Mouse (Mus musculus) limb, embryonic 10.5 days (tissue): ENCODE results near the gene Ralgapa2. TPM values are rescaled to one million over a fixed set of nuclear protein-coding genes. Genes with fewer than 3 reads are reported as not detected.
A peak's percentile ranks its signal among the peaks of the same experiment; 100 is the strongest.

Experiments used
- DNase-seq: peaks from one replicate; pipeline ENCODE4 v3.0.0-alpha.2; 2017; ENCODE audit warnings: low spot score
- H3K27ac ChIP-seq: fragments of 300-500 bp; sonication (generic); 2 replicates; pipeline ENCODE4 v1.5.1; 2016; ENCODE audit warnings: mild to moderate bottlenecking
- H3K27me3 ChIP-seq: fragments of 300-500 bp; sonication (generic); 2 replicates; pipeline ENCODE4 v1.6.1; 2016; ENCODE audit warnings: low read depth, mild to moderate bottlenecking; ENCODE audit not compliant: poor library complexity, severe bottlenecking
- H3K36me3 ChIP-seq: fragments of 300-500 bp; sonication (generic); 2 replicates; pipeline ENCODE4 v1.6.1; 2016; ENCODE audit warnings: mild to moderate bottlenecking, moderate library complexity
- H3K4me1 ChIP-seq: fragments of 300-500 bp; sonication (generic); 2 replicates; pipeline ENCODE4 v1.6.1; 2016
- H3K4me3 ChIP-seq: fragments of 300-500 bp; sonication (generic); 2 replicates; pipeline ENCODE4 v1.5.1; 2016; ENCODE audit warnings: mild to moderate bottlenecking, moderate library complexity
- H3K9me3 ChIP-seq: fragments of 300-500 bp; sonication (generic); replicated peaks from 2 replicates; pipeline ENCODE4 v1.6.1; 2016; ENCODE audit warnings: mild to moderate bottlenecking
- WGBS: fragments of 180-500 bp; shearing (Covaris S2); methylation state at CpG from one replicate; pipeline ENCODE4 v1.1.7; 2016; 5-methylcytosine and 5-hydroxymethylcytosine counted together
- polyA plus RNA-seq: library from polyadenylated mRNA; unstranded; fragments of >200 nt; fragmentation: Nextera tagmentation; extraction: Ambion mirVana; gene quantifications from 2 replicates; pipeline ENCODE4 v1.2.1, GENCODE M21; 2016

The Ralgapa2 gene
- polyA plus RNA-seq, 1 experiment from 2014 or later, result 9.0 TPM

GRCm38 (mm10) chr2:146362932-146363331, 149.2 kb downstream of the Ralgapa2 start:
- peaks cover 15% of the 10 kb centered on the region for H3K4me1 ChIP-seq
- H3K27ac ChIP-seq, result no peak overlapping the region
- no peaks in the 10 kb centered on the region for H3K27me3 ChIP-seq
- DNase-seq, result no peak
- H3K4me3 ChIP-seq, result no peak overlapping the region
- WGBS, result 85% methylated on average over 1 of the region's 1 CpGs
- H3K9me3 ChIP-seq, result no peaks in the 10 kb centered on the region
- H3K36me3 ChIP-seq, result no peaks in the 10 kb centered on the region

DNA sequence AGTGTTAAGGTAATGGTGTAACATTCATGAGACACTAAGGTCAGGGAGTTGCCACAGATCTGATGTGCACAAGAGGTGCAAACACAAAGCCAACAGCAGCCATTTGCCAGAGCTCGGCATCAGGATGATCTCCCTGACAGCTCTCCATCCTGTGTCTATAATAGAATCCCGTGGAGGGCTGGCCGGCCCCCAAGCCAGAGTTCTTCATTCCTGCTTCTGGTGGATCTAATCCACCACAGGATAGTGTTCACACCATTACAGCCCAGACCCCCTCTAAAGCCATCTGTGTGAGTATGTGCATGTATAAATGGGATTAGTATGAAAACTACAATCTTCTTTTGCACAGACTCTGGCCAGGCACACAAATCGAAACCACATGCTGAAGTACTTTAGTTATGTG, 150.2 kb downstream of the Ralgapa2 start:
- Histone ChIP-seq H3K4me3 (no peak overlapping the region), H3K9me3 (no peaks in the 10 kb centered on the region), H3K27me3 (no peaks in the 10 kb centered on the region), H3K36me3 (no peaks in the 10 kb centered on the region), H3K4me1 (peaks cover 15% of the 10 kb centered on the region), H3K27ac (no peak overlapping the region)
- 86% methylated on average over 4 of the region's 4 CpGs for WGBS
- no peak for DNase-seq

- peaks cover 10% of the 10 kb centered on the region for H3K4me1 ChIP-seq
- no peak overlapping the region for H3K4me3 ChIP-seq
- H3K27me3 ChIP-seq, result no peaks in the 10 kb centered on the region
- H3K9me3 ChIP-seq, result no peaks in the 10 kb centered on the region
- DNase-seq, result no peak
- no peak overlapping the region for H3K27ac ChIP-seq
- no peaks in the 10 kb centered on the region for H3K36me3 ChIP-seq
- WGBS, result 84% methylated on average over 3 of the region's 3 CpGs
Measured at GRCm38 (mm10) chr2:146361076-146361475, 151.1 kb downstream of the Ralgapa2 start.

GRCm38 (mm10) chr2:146359676-146360075, 152.5 kb downstream of the Ralgapa2 start:
- DNase-seq, result no peak
- no peaks in the 10 kb centered on the region for H3K27me3 ChIP-seq
- peaks cover 3% of the 10 kb centered on the region for H3K4me1 ChIP-seq
- no peaks in the 10 kb centered on the region for H3K9me3 ChIP-seq
- no peaks in the 10 kb centered on the region for H3K36me3 ChIP-seq
- WGBS, result 90% methylated on average over 2 of the region's 2 CpGs
- H3K27ac ChIP-seq, result no peak overlapping the region
- H3K4me3 ChIP-seq, result no peak overlapping the region

GRCm38 (mm10) chr2:146356524-146356923, 155.6 kb downstream of the Ralgapa2 start:
- WGBS, result 80% methylated on average over 6 of the region's 6 CpGs
- no peak for DNase-seq
- no peaks in the 10 kb centered on the region for H3K27me3 ChIP-seq

GRCm38 (mm10) chr2:146350230-146350629, 161.9 kb downstream of the Ralgapa2 start:
- Histone ChIP-seq H3K4me3 (no peak overlapping the region), H3K27ac (no peak overlapping the region), H3K27me3 (no peaks in the 10 kb centered on the region), H3K36me3 (peaks cover 20% of the 10 kb centered on the region), H3K9me3 (no peaks in the 10 kb centered on the region), H3K4me1 (no peaks in the 10 kb centered on the region)
- WGBS, result 93% methylated on average over 5 of the region's 5 CpGs
- DNase-seq, result no peak

More at GRCm38 (mm10) chr2:146356524-146356923, 155.6 kb downstream of the Ralgapa2 start:
- Histone ChIP-seq H3K36me3 (peaks cover 5% of the 10 kb centered on the region; the same call in 1 of the 2 replicates), H3K9me3 (no peaks in the 10 kb centered on the region), H3K4me3 (no peak overlapping the region), H3K4me1 (no peaks in the 10 kb centered on the region), H3K27ac (no peak overlapping the region)

DNA sequence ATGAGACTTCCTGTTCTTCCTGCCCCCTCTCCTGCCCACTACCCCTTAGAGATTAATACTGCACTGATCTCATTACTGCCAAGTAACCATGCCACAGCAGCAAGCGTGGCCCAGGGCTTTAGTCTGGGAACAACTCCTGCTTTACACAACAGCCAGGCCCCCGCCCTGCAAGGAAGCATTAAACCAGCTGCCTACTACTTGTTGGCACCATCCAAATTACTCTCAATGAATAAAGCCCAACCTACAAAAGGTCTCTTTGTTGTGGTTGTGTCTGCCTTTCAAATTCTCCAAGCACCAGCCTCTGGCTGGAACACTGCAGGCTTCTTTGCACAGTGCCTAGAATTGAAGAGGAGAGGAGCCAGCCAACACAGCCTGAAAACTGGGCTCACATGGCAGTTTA, 164.2 kb downstream of the Ralgapa2 start:
- Histone ChIP-seq H3K36me3 (peaks cover 21% of the 10 kb centered on the region), H3K4me3 (no peak overlapping the region), H3K4me1 (no peaks in the 10 kb centered on the region), H3K27ac (no peak overlapping the region), H3K27me3 (no peaks in the 10 kb centered on the region), H3K9me3 (no peaks in the 10 kb centered on the region)
- WGBS, result 90% methylated on average over 2 of the region's 2 CpGs
- DNase-seq, result no peak

DNA sequence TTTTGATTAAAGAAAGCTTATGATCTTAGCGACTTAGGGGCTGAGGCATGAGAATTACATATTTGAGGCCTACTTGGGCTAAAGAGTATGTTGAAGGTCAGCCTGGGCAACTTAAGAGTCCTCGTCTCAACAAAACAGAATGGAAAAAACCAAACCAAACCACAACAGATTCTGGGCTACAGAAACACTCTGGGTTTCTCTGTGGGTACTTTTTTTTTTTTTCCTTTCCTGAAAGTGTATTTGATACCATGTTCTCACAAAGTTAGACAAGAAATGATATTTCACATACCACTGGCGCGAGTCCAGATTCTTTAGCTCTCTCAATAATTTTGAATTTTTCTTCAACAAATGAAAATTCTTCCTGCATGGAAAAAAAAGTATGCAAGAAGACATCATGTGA, 172.1 kb downstream of the Ralgapa2 start:
- 96% methylated on average over 4 of the region's 4 CpGs for WGBS
- peaks cover 7% of the 10 kb centered on the region for H3K36me3 ChIP-seq
- H3K27ac ChIP-seq, result no peak overlapping the region
- H3K4me1 ChIP-seq, result no peaks in the 10 kb centered on the region
- no peak overlapping the region for H3K4me3 ChIP-seq
- no peaks in the 10 kb centered on the region for H3K9me3 ChIP-seq
- H3K27me3 ChIP-seq, result no peaks in the 10 kb centered on the region
- DNase-seq, result no peak

DNA sequence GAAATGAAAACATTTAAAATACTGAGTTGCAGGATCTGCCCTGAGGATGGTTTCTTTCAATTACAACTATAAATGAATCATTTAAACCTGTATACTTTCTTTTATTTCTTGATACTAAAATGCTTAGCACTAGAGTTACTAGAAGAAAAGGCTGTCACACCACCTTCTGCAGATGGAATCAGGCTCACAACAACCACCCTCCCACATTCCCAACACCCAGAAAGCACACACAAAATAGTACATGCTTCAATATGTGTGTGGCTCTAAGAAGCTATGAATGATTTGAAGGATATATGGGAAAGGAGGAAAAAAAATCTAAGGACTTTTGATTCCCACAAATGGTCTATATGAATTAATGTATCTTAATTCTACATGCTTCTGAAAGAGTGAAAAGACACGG, 174.6 kb downstream of the Ralgapa2 start:
- Histone ChIP-seq H3K4me1 (no peaks in the 10 kb centered on the region), H3K27me3 (no peaks in the 10 kb centered on the region), H3K9me3 (no peaks in the 10 kb centered on the region), H3K27ac (no peak overlapping the region), H3K4me3 (no peak overlapping the region), H3K36me3 (peaks cover 7% of the 10 kb centered on the region)
- WGBS, result 76% methylated on average over 1 of the region's 1 CpGs
- no peak for DNase-seq

- WGBS, result 79% methylated on average over 5 of the region's 5 CpGs
- no peak overlapping the region for H3K4me3 ChIP-seq
- H3K27me3 ChIP-seq, result no peaks in the 10 kb centered on the region
- H3K4me1 ChIP-seq, result peaks cover 18% of the 10 kb centered on the region
- H3K27ac ChIP-seq, result no peak overlapping the region
- no peaks in the 10 kb centered on the region for H3K9me3 ChIP-seq
- H3K36me3 ChIP-seq, result no peaks in the 10 kb centered on the region
- no peak for DNase-seq
Measured at GRCm38 (mm10) chr2:146331894-146332476, 180.2 kb downstream of the Ralgapa2 start.

DNA sequence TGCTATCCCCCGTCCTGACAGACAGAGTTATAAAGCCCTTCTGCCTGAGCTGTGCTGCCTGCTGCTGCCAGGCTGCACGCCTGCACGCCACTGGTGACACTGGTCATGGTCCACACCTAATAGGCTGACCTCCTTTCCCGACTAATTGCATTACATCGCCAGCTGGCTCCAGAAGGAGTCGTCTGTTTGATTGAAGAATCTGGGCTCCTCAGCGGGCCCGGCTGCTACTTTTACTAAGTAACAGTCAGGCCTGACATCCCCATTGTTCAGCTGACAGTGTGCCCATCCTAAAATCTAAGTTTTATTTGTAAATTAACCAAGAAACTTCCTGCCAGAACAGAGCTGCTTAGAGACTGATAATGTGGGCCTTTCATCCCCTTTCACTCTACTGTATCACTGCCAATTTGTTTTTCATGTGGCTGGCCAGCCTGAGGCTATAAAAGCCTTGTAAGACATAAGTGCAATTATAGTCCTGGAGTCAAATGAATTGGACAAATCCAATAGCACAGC, 181.3 kb downstream of the Ralgapa2 start:
- 34% methylated on average over 8 of the region's 8 CpGs for WGBS
- Histone ChIP-seq H3K4me3 (no peak overlapping the region), H3K36me3 (no peaks in the 10 kb centered on the region), H3K27ac (no peak overlapping the region), H3K4me1 (peaks cover 18% of the 10 kb centered on the region), H3K9me3 (no peaks in the 10 kb centered on the region), H3K27me3 (no peaks in the 10 kb centered on the region)
- peak; percentile 37 for DNase-seq

DNA sequence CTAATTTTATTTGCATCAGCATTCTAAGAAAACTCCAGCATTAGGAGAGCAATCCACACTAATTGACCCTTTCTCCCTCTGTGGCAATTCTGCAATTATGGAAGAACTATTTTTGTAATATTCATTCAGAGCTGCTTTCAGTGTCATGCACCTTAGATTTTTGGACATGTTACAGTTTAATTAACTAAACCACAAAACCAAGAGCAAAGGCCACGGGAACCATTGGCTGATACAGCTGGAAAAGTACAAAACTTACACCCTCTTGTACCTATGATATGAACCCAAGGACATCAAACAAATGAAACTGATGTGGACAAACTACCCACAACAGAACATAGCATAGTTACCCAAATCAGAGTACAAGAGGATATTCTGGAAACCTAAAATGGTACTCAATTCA, 182.0 kb downstream of the Ralgapa2 start:
- Histone ChIP-seq H3K9me3 (no peaks in the 10 kb centered on the region), H3K4me3 (no peak overlapping the region), H3K4me1 (peaks cover 21% of the 10 kb centered on the region), H3K36me3 (no peaks in the 10 kb centered on the region), H3K27ac (no peak overlapping the region), H3K27me3 (no peaks in the 10 kb centered on the region)
- 92% methylated on average over 1 of the region's 1 CpGs for WGBS
- no peak for DNase-seq

DNA sequence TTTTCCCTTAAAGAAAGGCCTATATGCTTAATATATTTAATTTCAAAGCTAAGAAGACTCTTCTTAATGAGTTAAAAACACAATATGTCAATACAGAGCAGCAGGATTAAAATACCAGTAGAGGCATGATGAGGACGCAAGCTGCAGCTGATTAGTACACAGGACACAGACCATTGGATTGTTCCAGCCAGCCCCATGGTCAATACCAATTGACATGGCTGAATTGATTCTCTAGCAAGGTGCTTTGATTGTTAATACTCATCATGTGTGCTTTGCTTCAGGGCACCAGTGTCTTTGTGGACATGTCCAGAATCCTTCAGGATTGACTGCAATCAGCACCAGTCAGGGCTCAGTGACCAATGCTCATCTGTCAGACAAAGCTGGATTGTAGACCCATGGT, 185.5 kb downstream of the Ralgapa2 start:
- H3K27me3 ChIP-seq, result no peaks in the 10 kb centered on the region
- H3K4me1 ChIP-seq, result peaks cover 21% of the 10 kb centered on the region
- DNase-seq, result no peak
- H3K4me3 ChIP-seq, result no peak overlapping the region
- H3K9me3 ChIP-seq, result no peaks in the 10 kb centered on the region
- H3K27ac ChIP-seq, result no peak overlapping the region
- 92% methylated on average over 1 of the region's 1 CpGs for WGBS
- H3K36me3 ChIP-seq, result no peaks in the 10 kb centered on the region
